Mouse (Mus musculus): ENCODE results near the gene Ppp1r16b.
"Not testable (repeated sequence)": the region's sequence is repeated elsewhere in the genome, so short reads cannot be mapped to it uniquely, and the experiment has no call there.

Ppp1r16b gene

DNA sequence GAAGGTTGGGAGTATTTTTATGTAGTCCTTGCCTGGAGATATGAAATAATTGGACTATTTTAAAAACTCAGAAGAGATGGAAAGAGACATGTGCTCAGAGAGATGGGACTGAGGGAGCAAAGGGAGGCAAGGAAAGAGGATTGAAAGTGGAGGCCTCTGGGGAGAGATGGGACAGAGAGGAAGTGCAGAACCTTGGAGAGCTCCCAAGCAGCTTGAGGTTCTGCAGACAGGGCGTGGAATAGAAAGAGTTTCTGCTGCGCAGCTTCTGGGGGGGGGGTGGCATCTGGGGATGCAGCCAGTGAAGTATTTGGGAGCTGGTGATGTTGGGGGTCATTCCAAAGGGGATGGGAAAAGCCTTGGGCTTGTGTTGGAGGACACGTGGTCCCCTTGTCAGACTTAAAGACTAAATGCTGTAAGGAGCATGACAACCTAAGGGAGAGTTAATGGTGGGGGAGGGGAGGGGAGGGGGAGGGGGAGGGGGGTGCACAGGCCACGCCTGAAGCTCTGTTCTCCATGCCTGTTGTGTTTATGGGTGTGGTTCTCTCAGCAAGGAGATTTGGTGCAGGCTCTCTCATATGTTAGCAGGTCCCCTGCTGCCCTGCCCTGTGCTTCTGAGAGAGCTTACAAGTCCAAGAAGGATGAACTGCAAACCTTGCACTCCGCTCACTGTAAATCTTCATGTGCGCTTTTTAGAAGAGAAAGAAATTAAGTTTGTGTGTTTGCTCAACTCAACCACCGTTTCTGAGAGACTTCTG, 63.0 kb downstream of the Ppp1r16b start:
- no peak for DNase-seq

DNA sequence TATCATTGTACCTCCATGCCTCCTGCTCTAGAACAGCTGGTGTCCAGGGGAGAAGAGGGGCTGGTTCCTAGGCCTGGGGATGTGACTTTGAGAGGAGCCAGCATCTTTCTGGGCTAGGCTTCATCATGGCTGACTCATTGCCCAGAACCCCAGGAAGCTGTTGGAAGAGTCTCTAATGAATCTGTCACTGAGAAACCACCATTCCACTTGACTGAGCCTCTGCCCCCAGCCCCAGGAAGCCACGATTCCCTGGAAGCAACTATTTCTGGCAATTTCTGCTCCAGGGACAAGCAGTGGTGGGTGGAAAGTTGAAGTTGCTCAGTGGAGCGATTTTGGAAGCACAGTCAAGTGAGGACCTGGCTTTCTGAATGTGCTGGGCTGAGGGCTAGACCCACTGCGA, 65.7 kb downstream of the Ppp1r16b start:
- DNase-seq = no peak

DNA sequence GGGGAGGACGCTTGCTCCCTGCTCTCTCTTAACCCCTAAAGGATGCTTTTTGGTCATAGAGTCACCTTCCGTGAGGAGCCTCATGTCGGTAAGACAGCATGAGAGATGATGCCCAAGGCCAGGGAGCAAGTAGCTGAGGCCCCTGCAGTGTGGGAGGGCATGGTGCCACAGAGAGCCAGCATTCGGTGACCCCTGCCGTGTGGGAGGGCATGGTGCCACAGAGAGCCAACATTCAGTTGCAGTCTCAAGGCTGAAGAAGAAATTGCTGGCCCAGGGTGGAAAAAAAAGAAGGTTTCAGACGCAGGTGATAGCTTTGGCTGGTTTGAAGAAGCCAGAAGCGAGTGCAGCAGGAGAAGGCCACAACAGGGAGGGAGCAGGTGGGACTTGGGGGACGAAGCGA, 67.3 kb downstream of the Ppp1r16b start:
- DNase-seq = no peak

DNA sequence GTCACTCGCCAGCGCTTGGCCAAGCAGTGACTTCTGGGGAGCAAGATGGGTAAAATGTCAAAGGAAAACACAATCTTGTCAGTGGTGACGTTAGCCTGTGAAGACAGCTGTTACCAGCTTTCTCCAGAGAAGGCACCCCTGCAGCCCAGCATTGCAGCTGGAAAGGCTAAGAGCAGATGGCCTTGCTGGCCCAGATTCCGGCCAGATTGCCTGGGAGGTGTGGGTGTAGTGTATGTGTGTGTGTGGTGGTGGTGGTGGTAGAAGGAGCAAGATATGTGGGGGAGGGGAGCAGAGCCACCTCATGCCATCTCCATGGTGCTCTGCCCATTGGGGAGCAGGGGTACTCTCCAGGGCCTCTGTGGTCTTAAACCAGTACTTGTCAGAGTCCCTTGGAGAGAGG, 67.9 kb downstream of the Ppp1r16b start:
- DNase-seq = no peak

DNA sequence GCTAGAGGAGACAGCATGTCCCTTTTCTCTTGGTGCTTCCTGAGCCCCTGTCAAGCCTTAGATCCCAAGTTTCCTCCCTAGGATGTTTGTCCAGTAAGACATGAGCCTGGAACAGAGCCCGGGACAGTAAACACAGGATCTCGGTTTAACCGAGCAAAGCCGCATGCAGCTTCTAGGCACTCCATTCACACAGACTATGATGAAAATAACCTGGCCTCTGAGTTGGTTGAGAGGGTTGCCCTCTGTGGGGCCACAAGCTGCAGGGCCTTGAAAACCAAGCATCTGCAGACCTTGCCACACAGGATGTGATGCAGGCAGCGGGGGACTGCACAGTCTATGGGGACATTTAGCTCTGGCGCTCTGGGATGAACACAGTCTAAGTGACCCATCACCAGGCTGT, 68.7 kb downstream of the Ppp1r16b start:
- no peak for DNase-seq

DNA sequence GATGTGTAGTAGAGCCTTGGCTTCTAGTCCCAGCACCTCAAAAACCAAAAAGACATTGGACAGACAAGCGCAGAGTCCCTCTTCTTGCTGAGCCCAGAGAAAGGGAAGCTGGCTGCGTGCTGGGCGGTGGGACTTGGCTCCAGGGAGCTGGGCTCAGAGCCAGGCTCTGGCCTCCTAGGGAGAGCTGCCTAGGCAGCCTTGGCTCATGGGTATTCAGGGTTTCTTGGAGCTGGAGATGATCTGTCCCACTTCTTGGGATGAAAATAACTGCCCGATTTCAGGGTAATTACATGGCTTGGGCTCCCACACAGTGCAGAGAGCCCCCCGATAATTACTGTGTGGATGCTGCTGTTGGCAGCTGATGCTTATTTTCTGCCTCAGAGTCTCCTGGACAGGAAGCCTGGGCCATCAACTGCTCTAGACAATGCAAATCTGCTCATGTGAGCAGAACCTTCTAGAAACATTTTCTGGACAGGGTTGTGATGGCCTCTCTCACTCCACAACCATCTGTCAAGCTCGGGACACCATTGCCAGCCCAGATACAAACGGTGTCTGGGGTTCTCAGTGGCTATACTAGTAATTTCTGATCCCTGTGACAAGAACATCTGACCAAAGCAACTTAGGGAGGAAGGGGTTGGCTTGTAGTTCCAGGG, 69.4 kb downstream of the Ppp1r16b start:
- no peak for DNase-seq

DNA sequence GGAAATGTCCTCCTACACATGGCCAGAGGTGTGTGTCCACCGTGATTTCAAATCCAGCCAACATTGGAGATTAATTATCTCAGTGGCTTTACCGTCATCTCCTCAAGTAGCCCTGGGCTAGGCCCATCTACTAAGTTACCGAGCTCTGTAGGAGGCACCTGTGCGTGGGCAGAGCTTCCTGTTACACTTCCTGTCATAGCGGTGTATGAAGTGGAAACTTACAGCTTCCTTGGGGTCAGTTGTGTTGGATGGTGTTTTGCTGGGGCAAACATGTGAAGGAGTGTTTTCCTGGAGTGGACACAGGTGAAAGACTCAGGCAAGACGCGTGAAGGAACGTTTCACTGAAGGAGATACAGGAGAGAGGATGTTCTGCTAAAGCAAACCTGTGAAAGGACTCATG, 70.1 kb downstream of the Ppp1r16b start:
- DNase-seq = no peak

DNA sequence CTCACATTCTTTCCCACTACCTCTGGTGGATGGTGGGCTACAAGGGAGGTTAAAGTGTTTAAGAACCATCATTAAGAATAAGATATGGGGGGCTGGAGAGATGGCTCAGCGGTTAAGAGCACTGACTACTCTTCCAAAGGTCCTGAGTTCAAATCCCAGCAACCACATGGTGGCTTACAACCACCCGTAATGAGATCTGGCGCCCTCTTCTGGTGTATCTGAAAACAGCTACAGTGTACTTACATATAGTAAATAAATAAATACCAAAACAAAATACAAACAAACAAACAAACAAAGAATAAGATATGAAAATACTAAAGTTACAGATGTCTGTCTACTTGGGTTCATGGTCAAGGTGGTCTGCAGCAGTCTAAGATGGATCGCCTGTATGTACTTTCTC, 71.0 kb downstream of the Ppp1r16b start:
- not testable (repeated sequence) for DNase-seq

DNA sequence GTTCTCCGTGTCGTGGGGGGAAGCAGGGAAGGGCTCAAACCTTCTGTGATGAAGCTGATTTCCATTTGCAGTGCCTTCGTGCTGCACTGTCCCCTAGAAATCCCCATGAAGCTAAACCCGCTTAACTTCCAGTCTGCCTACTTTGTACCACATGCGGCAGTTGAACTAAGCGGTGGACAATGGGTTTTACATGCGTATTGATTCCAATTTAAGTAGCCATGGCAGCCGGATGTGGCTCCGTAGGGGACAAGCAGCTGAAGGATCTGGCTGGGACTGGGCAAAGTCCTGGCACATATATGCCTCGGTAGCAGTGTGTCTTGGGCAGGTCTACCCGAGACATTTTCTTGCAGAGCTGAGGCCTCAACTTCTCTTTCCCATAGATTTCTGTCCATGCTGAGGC, 73.4 kb downstream of the Ppp1r16b start:
- DNase-seq = no peak

DNA sequence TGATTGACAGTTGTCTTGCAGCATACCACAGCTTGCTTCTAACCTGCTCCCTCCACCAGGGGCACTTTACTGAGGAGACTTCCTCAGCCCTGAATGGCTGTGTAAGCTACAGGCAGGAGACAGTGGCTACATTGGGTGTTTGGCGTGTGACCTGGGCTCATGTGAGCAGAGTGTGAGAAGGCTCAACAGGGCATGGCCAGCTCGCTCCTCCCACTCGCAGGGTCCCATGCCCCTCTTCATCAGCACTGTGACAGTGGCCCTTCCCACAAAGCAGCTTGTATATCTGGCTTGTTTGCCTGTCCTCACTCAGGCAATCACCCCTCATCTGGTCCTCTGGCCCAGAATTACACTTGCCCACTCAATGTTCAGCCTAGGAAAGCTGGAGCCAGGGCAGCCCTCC, 73.9 kb downstream of the Ppp1r16b start:
- DNase-seq = no peak

DNA sequence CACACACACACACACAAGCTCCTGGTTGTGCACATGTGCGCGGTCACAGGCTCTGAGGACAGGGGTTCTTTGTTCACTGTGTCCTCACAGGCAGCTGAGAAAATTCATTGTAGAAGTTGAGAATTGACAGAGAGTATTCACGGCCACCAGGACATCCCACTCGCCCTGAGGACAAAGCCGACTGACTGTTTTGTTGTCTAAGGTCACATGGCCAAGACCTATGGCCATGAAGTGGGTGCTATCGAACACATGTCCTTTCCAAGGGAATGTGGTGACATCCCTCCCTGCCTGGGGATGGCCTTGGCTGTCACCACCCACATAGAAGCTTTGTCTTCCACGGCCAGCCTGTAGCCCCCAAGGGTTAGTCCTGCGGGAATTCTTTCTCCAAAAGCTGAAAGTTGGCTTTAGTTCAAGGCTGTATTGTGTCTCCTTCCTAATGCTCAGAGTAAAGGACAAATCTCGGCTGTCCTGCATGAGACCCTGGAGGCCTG, 75.9 kb downstream of the Ppp1r16b start:
- DNase-seq = peak; percentile 18

DNA sequence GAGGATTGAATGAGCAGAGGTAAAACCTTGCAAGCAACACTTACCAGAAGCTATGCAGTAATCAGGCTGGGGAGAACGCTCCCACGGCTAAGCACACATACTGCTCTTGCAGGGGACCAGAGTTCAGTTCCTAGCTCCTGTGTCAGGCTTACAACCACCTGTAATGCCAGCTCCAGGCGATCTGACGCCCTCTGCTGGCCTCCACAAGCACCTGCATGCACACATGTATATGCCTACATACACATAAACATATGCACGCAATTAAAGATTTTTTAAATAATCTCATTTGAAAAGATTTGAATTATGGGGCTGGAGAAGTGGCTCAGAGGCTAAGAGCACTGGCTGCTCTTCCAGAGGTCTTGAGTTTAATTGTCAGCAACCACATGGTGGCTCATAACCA, 77.2 kb downstream of the Ppp1r16b start:
- DNase-seq = no peak

DNA sequence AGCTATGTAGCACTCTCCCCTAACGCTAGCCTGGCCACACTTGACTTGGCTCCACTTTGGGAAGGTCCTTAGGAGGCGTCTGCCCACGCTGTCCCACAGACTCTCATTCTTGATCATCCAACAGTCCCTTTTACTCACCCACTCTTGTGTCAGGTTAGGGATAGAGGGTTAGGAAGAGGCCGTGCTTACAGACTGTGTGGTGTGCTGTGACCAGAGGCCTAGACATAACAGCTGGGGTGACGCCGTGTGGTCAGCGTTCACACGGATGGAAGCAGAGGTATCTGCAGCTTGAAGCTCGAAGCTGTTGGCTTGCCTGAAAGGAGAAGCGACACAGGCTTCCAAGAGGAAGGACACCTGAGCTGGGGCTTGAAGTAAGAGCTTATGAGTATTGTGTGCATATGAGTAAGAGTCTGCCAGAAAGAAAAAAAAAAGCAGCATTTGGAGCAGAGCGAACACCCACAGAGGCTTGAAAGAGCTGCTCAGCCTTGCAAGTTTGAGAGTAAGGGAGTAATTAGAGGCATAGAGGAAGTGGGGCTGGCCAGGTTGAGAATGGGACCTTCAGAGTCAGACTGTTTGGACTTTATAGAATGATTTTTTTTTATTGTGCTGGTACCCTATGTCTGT, 78.4 kb downstream of the Ppp1r16b start:
- DNase-seq = no peak

DNA sequence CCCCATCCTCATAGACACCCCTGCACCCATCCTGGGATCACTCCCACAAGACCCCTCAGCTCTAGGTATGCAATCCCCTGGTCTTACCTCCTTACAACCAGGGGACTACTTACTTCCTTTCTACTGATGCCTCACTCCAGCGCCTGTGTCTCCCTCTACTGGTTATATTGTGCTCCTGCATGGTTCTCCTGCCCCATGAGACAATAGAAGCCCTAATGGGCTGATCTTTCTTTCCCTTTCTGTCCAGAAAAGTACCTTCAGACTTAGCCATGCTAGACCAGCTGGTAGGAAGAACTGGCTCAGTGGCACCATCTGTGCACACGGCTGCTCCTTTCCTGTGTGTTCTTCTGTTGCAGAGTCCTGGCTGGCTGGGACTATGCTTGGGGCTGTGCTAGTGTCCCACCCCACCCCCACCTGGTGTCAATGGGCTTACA, 79.9 kb downstream of the Ppp1r16b start:
- DNase-seq = peak; percentile 31

DNA sequence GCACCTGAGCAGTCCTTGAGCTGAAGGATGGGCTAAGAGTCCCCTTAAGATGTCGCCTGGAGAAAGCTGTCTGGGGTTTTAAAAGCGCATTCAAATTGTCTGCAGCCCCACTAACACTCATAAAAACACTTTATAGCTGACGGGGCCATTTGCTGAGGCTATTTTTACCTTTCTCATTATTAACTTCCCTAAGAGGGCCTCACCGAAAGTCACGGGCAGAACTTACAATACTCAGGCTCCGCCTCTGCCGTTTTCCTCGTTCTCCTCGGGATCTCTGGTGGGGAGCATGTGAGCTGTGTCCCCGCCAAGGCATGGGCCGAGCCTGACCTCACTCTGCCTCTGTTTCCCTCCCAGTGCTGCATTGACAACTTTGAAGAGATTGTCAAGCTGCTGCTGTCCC, 81.0 kb downstream of the Ppp1r16b start:
- DNase-seq = no peak

DNA sequence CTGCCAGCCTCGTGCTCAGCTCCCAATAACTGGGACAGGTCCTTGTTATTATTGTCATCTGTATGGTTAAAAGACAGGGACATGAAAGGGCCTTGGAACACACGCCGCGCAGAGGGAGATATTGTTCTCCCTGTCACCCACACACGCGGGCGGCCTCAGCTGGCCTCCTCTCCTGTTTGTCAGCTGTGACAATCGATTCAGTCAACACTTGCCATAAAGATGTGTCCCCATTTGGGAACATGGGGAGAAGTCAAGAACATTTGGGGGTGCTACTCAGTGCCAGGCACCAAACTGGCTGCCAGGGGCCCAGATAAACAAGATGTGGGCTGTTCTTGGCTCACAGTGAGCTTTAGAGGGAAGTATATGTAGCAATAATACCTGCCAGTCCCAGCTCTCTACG, 84.2 kb downstream of the Ppp1r16b start:
- DNase-seq = no peak

DNA sequence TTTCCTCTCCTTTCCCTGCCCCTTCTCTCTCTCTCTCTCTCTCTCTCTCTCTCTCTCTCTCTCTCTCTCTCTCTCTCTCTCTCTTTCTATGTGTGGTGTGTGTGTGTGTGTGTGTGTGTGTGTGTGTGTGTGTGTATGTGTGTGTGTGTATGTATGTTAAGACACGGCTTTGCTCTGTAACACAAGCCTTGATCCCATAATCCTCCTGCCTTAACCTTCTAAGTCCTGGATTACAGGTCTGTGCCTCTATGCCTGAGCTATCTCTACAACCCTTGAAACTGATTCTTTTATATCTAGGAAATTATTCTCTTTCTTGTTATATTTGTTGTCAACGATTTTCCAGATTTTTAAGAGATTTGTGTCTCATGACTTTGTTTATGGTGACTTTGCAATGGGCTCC, 95.0 kb downstream of the Ppp1r16b start:
- DNase-seq = no peak

DNA sequence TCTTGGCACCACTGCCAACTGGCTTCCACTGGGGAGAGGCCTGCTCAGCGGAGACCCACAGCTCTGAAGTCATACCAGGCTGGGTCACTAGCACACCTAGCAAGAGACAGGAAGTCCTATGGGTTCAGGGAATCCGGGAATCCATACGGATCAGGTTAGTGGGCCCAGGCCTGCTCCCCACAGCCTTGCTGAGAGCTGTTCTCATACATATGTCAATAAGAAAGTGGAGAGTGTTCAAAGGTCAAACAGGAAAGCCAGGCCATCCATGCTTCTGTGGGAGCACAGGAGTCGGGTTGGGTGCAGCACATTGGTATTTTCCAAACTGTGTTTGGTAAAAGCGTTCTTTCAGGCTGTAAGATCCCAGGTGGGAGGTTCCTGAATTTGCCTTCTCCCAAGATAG, 97.1 kb downstream of the Ppp1r16b start:
- no peak for DNase-seq

DNA sequence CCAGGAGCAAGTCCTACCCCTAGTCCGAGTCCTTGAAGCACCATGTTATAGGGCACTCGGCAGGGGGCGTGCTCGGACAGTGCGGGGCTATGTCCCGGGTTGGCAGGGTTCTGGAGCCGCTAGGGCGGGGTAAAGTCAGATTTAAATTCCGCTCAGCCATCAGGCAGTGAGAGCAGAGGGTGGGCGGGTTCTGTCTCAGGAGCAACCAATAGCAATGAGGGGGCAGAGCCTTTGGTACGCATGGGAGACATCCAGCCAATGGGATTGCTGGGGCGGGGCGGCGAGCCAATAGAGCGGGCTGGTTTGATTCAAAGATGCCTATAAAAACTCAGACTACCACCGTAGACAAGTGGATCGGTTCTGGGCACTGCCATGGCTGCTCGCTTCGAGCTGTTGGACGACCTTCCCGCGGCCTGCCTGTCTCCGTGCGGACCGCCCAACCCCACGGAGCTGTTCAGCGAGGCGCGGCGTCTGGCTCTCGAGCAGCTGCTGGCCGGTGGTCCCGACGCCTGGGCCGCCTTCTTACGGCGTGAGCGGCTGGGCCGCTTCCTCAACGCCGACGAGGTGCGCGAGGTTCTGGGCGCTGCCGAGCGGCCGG, 102.6 kb downstream of the Ppp1r16b start, which contains the start of gene Fam83d:
TSS of gene Fam83d (plus strand) at position 352 of the 598 bp plus-strand sequence.
- peak; percentile 74 for DNase-seq

DNA sequence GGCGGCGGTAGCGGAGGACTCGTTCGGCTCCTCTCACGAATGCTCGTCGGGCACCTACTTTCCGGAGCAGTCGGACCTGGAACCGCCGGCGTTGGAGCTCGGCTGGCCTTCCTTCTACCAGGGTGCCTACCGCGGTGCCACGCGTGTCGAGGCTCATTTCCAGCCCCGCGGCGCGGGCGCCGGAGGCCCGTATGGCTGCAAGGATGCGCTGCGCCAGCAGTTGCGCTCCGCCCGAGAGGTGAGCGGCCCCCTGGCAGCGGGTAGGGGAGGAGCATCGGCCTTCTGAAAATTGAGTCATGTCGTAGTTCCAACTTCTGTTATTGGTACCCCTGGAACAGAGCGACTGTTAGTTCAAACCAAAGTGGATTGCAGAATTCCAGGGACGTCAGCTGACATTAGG, 103.2 kb downstream of the Ppp1r16b start:
- DNase-seq = no peak

DNA sequence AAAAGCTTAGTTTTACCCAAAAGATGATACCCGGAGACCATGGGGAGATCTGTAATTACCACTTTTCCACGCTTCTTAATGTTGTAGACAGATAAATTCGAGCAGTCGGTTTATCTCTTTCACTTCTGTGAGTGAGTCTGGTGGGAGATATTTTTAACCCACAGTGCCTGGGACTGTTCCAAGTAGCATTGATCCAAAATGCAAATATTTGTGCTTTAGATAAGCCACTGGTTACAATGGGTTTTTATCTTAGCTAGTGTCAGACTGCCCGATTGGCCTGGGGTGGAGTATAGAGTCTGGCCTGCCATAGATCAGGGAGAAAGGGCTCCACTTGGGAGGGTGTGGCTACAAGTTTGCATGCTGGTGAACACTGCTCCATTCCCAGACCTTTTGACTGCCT, 103.6 kb downstream of the Ppp1r16b start:
- DNase-seq = no peak

DNA sequence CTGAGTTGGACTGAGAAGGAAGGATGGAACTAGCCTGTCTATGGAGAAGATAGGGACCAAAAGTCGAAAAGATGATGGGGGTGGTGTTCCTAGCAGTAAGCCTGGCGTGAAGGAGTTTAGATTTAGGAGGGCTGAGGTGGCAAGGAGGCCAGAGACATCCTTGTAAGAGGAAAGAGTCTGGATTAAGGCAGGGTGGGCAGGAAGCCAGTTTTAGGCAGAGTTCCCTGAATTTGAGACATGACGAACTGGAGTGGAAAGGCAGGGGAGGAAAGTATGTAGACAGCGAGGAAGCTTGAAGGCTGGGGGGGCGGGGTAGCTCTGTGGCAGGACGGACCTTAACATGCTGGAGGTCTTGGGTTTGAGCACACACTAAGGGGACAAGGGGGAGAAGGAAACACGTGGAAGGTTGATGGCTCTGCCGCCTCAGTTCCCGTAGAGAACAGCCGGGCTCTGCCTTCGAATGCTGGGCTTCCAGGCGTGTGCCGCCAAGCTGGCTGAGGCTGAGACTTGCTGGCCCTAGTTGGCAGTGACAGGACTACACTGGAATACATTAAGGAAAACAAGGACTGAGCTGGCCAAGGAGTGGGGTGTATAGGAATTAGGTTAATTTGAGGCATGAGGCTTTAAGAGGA, 105.0 kb downstream of the Ppp1r16b start:
- DNase-seq = no peak

Measured in cerebellum, adult 9-10 months (tissue).